Mouse (Mus musculus) myocyte (in vitro differentiated cells): ENCODE data around the gene Pop4.

Source experiments
- E2F4 ChIP-seq: IDR thresholded peaks from one replicate; pipeline ENCODE4 v1.6.1; 2011; ENCODE audit warnings: mild to moderate bottlenecking, control low read depth, moderate library complexity; ENCODE audit not compliant: insufficient read depth
- MAX ChIP-seq: IDR thresholded peaks from one replicate; pipeline ENCODE4 v1.6.1; 2011; ENCODE audit warnings: low read depth, mild to moderate bottlenecking, control low read depth
- MYOD1 ChIP-seq, 3 experiments: IDR thresholded peaks; one replicate each; pipeline ENCODE4 v1.6.1; 2011; ENCODE audit warnings: control low read depth in 2 of 3, low read depth in 2 of 3, mild to moderate bottlenecking in 2 of 3, moderate library complexity in 1 of 3; ENCODE audit not compliant: insufficient read length in 2 of 3, control insufficient read depth in 1 of 3
- POLR2A ChIP-seq: IDR thresholded peaks from one replicate; pipeline ENCODE4 v1.6.1; 2011; ENCODE audit warnings: low read depth, mild to moderate bottlenecking, control low read depth, moderate library complexity; ENCODE audit not compliant: insufficient read length
- POLR2AphosphoS2 ChIP-seq: IDR thresholded peaks from one replicate; pipeline ENCODE4 v1.6.1; 2011; ENCODE audit warnings: low read depth, control low read depth; ENCODE audit not compliant: insufficient read length
- SRF ChIP-seq: IDR thresholded peaks from one replicate; pipeline ENCODE4 v1.6.1; 2011; ENCODE audit warnings: low read depth; ENCODE audit not compliant: control insufficient read depth, insufficient read length
- TCF12 ChIP-seq: IDR thresholded peaks from one replicate; pipeline ENCODE4 v1.6.1; 2011; ENCODE audit warnings: mild to moderate bottlenecking, control low read depth; ENCODE audit not compliant: poor library complexity, insufficient read depth, severe bottlenecking
- USF1 ChIP-seq: IDR thresholded peaks from one replicate; pipeline ENCODE4 v1.6.1; 2011; ENCODE audit warnings: low read depth, mild to moderate bottlenecking, control low read depth, moderate library complexity

GRCm38 (mm10) chr7:38218631-38219367 lies 52.4 kb downstream of the Pop4 start:
- TF ChIP-seq MAX (no peak), MYOD1 (IDR thresholded peaks at IDR 0.05; ENCODE audit: control insufficient read depth in 1 of 3, insufficient read length in 2 of 3, low read depth in 2 of 3) (no peak), SRF (no peak), USF1 (no peak), POLR2A (no peak), TCF12 (no peak), POLR2AphosphoS2 (no peak), E2F4 (no peak)
